Mouse (Mus musculus) heart, adult 11 months (tissue): Measurements from ENCODE around the gene Acot7.
A peak's percentile ranks its signal among the peaks of the same experiment; 100 is the strongest.

Source experiments
- DNase-seq: peaks from one replicate; pipeline ENCODE4 v3.0.0; 2022

Acot7 gene

GRCm38 (mm10) chr4:152247195-152247594 lies 69.3 kb downstream of the Acot7 start:
- DNase-seq: no peak

- DNase-seq: no peak
These were observed 72.7 kb downstream of the Acot7 start for GRCm38 (mm10) chr4:152250615-152251014.

GRCm38 (mm10) chr4:152253183-152253759 lies 75.3 kb downstream of the Acot7 start:
- no peak for DNase-seq

- peak; percentile 97 for DNase-seq
These were observed 79.1 kb downstream of the Acot7 start for GRCm38 (mm10) chr4:152257070-152257469.

GRCm38 (mm10) chr4:152260451-152260850 lies 82.5 kb downstream of the Acot7 start:
- peak; percentile 93 for DNase-seq

- peak; percentile 97 for DNase-seq
These were observed 84.3 kb downstream of the Acot7 start for GRCm38 (mm10) chr4:152262187-152262586.

- no peak for DNase-seq
These were observed 85.2 kb downstream of the Acot7 start for GRCm38 (mm10) chr4:152263089-152263488.

GRCm38 (mm10) chr4:152263512-152264176 lies 85.7 kb downstream of the Acot7 start:
- DNase-seq: no peak

- no peak for DNase-seq
These were observed 86.2 kb downstream of the Acot7 start for GRCm38 (mm10) chr4:152264177-152264530.

GRCm38 (mm10) chr4:152264867-152265568 lies 87.1 kb downstream of the Acot7 start:
- no peak for DNase-seq

- DNase-seq: no peak
These were observed 87.9 kb downstream of the Acot7 start for GRCm38 (mm10) chr4:152265791-152266190.

- peak; percentile 96 for DNase-seq
These were observed 88.4 kb downstream of the Acot7 start for GRCm38 (mm10) chr4:152266236-152266895.

- peak; percentile 97 for DNase-seq
These were observed 89.9 kb downstream of the Acot7 start for GRCm38 (mm10) chr4:152267748-152268369.

GRCm38 (mm10) chr4:152269967-152270366 lies 92.0 kb downstream of the Acot7 start:
- DNase-seq: no peak

- peak; percentile 93 for DNase-seq
These were observed 92.7 kb downstream of the Acot7 start for GRCm38 (mm10) chr4:152270599-152270998.

- peak; percentile 90 for DNase-seq
These were observed 93.4 kb downstream of the Acot7 start for GRCm38 (mm10) chr4:152271334-152271733.

- DNase-seq: no peak
These were observed 94.1 kb downstream of the Acot7 start for GRCm38 (mm10) chr4:152272006-152272405.

GRCm38 (mm10) chr4:152272449-152273049 lies 94.6 kb downstream of the Acot7 start:
- DNase-seq: peak; percentile 99

GRCm38 (mm10) chr4:152273191-152273590 lies 95.3 kb downstream of the Acot7 start:
- peak; percentile 92 for DNase-seq

- peak; percentile 98 for DNase-seq
These were observed 95.8 kb downstream of the Acot7 start, which contains the start of gene Gpr153 for GRCm38 (mm10) chr4:152273621-152274236. Gpr153 (plus strand) TSS chr4:152274232.

- DNase-seq: peak; percentile 98
These were observed 96.8 kb downstream of the Acot7 start for GRCm38 (mm10) chr4:152274681-152275131.
